Mouse (Mus musculus) lung, adult 2 months (tissue): ENCODE results near the gene Trim50. TPM values are rescaled to one million over a fixed set of nuclear protein-coding genes. Genes with fewer than 3 reads are reported as not detected.

Experiments
- DNase-seq: peaks from one replicate; pipeline ENCODE4 v3.0.0; 2022
- H3K4me1 ChIP-seq: fragments of 200-500 bp; 2 replicates; pipeline ENCODE4 v1.6.1; 2011; ENCODE audit warnings: low read length; ENCODE audit not compliant: control insufficient read depth, insufficient read depth
- H3K4me3 ChIP-seq: fragments of 200-500 bp; replicated peaks from 2 replicates; pipeline ENCODE3; 2011; ENCODE audit warnings: low read depth, mild to moderate bottlenecking, control low read depth, low read length; ENCODE audit errors: extremely low read depth
- CTCF ChIP-seq: fragments of 200-500 bp; IDR thresholded peaks from 2 replicates; pipeline ENCODE4 v1.5.1; 2011; ENCODE audit warnings: mild to moderate bottlenecking, low read length, control low read depth; ENCODE audit not compliant: insufficient read depth
- POLR2A ChIP-seq: fragments of 200-500 bp; IDR thresholded peaks from 2 replicates; pipeline ENCODE4 v1.6.1; 2011; ENCODE audit warnings: low read depth, mild to moderate bottlenecking, control low read depth, low read length, borderline replicate concordance; ENCODE audit errors: extremely low read depth
- WGBS: fragments of 180-500 bp; shearing (Covaris S2); methylation state at CpG from one replicate; pipeline ENCODE4 v1.1.7; 2018; 5-methylcytosine and 5-hydroxymethylcytosine counted together
- polyA plus RNA-seq: library from polyadenylated mRNA; depleted of rRNA; stranded (reverse); fragments of >200 nt; gene quantifications from 2 replicates; pipeline ENCODE4 v1.2.3, GENCODE M21; 2012; rRNA removed

The Trim50 gene
- polyA plus RNA-seq, 1 experiment = not detected

- WGBS = 82% methylated on average over 10 of the region's 10 CpGs
- no peak for DNase-seq
- no peak overlapping the region for H3K4me3 ChIP-seq
- TF ChIP-seq CTCF (no peak), POLR2A (no peak)
- H3K4me1 ChIP-seq = no peaks in the 10 kb centered on the region
Measured at GRCm38 (mm10) chr5:135383771-135384170, 30.7 kb downstream of the Trim50 start.

- under 1% methylated on average over 103 of the region's 110 CpGs for WGBS
- TF ChIP-seq POLR2A (0 out of 2 replicates have a peak, but pooled peaks have one; percentile 21), CTCF (no peak)
- H3K4me3 ChIP-seq = peak within 1 kb of the TSS; percentile 86
- peak; percentile 75 for DNase-seq
- no peaks in the 10 kb centered on the region; the same call in 1 of the 2 replicates for H3K4me1 ChIP-seq
Measured at GRCm38 (mm10) chr5:135394004-135394823, 41.1 kb downstream of the Trim50 start, which contains the start of gene Pom121. Gene Pom121, minus strand, starts transcription at chr5:135394546.

- H3K4me3 ChIP-seq = no peak overlapping the region
- no peak for DNase-seq
- TF ChIP-seq POLR2A (no peak), CTCF (0 out of 2 replicates have a peak, but pooled peaks have one; percentile 23)
Measured at GRCm38 (mm10) chr5:135395826-135396225, 42.7 kb downstream of the Trim50 start.

GRCm38 (mm10) chr5:135399382-135399781, 46.3 kb downstream of the Trim50 start:
- DNase-seq = no peak
- 49% methylated on average over 6 of the region's 6 CpGs for WGBS

More at GRCm38 (mm10) chr5:135395826-135396225, 42.7 kb downstream of the Trim50 start:
- H3K4me1 ChIP-seq = no peaks in the 10 kb centered on the region; the same call in 1 of the 2 replicates
- WGBS = 47% methylated on average over 5 of the region's 5 CpGs

GRCm38 (mm10) chr5:135400244-135400643, 47.1 kb downstream of the Trim50 start:
- no peaks in the 10 kb centered on the region for H3K4me1 ChIP-seq
- no peak overlapping the region for H3K4me3 ChIP-seq
- TF ChIP-seq CTCF = peak; percentile 99
- TF ChIP-seq POLR2A = no peak
- peak; percentile 70 for DNase-seq
- WGBS = 7% methylated on average over 2 of the region's 2 CpGs

More at GRCm38 (mm10) chr5:135399382-135399781, 46.3 kb downstream of the Trim50 start:
- no peak overlapping the region for H3K4me3 ChIP-seq
- TF ChIP-seq POLR2A = no peak
- TF ChIP-seq CTCF = no peak
- H3K4me1 ChIP-seq = no peaks in the 10 kb centered on the region

GRCm38 (mm10) chr5:135404623-135405022, 51.5 kb downstream of the Trim50 start:
- TF ChIP-seq POLR2A (no peak), CTCF (no peak)
- Histone ChIP-seq H3K4me1 (no peaks in the 10 kb centered on the region), H3K4me3 (no peak overlapping the region)
- 40% methylated on average over 20 of the region's 20 CpGs for WGBS
- no peak for DNase-seq

- 81% methylated on average over 9 of the region's 9 CpGs for WGBS
- DNase-seq = no peak
- no peak for TF ChIP-seq POLR2A
- no peak for TF ChIP-seq CTCF
- Histone ChIP-seq H3K4me3 (no peak overlapping the region), H3K4me1 (no peaks in the 10 kb centered on the region)
Measured at GRCm38 (mm10) chr5:135405437-135405836, 52.3 kb downstream of the Trim50 start.

GRCm38 (mm10) chr5:135408114-135408513, 55.0 kb downstream of the Trim50 start:
- no peak for DNase-seq
- WGBS = 89% methylated on average over 4 of the region's 4 CpGs

GRCm38 (mm10) chr5:135410266-135410665, 57.2 kb downstream of the Trim50 start:
- no peaks in the 10 kb centered on the region for H3K4me1 ChIP-seq
- no peak for TF ChIP-seq CTCF
- TF ChIP-seq POLR2A = no peak
- H3K4me3 ChIP-seq = no peak overlapping the region
- DNase-seq = no peak
- 85% methylated on average over 9 of the region's 9 CpGs for WGBS

More at GRCm38 (mm10) chr5:135408114-135408513, 55.0 kb downstream of the Trim50 start:
- no peak for TF ChIP-seq CTCF
- no peak for TF ChIP-seq POLR2A
- H3K4me3 ChIP-seq = no peak overlapping the region
- no peaks in the 10 kb centered on the region for H3K4me1 ChIP-seq

Other genes with a start within 250 kb of the Trim50 start
- gene Tbl2, start 203.6 kb upstream of the Trim50 start, polyA plus RNA-seq = 8.1 and 8.3 TPM in 2 replicates
- 37.3 and 42.9 TPM in 2 replicates for gene Bcl7b, start 185.0 kb upstream of the Trim50 start, polyA plus RNA-seq
- 22.2 and 23.4 TPM in 2 replicates for gene Baz1b, start 166.0 kb upstream of the Trim50 start, polyA plus RNA-seq
- gene Fzd9, start 102.1 kb upstream of the Trim50 start, polyA plus RNA-seq = 0.22 and 0.95 TPM in 2 replicates
- gene Fkbp6, start 3.3 kb upstream of the Trim50 start, polyA plus RNA-seq = not detected in 2 replicates
- gene Nsun5, start 16.7 kb downstream of the Trim50 start, polyA plus RNA-seq = 27.3 and 29.4 TPM in 2 replicates
- gene Pom121, start 41.3 kb downstream of the Trim50 start, polyA plus RNA-seq = 18.1 and 19.0 TPM in 2 replicates
- 53.8 and 66.9 TPM in 2 replicates for gene Hip1, start 191.8 kb downstream of the Trim50 start, polyA plus RNA-seq
- gene Ccl26, start 210.3 kb downstream of the Trim50 start, polyA plus RNA-seq = not detected in 2 replicates
- 1.6 and 1.8 TPM in 2 replicates for gene Ccl24, start 219.8 kb downstream of the Trim50 start, polyA plus RNA-seq